Mouse (Mus musculus) ES-Bruce4 (cell line): ENCODE measurements at regions not wholly inside any gene's neighbourhood (a gene's known extent, or its start where the extent isn't known, plus 50 kb on each side); places are given as distances from the start of the nearest gene placed in this dataset.

ENCODE experiments used
- H3K27ac ChIP-seq: 2 replicates; pipeline ENCODE4 v1.5.1; 2012; ENCODE audit warnings: low read length, inconsistent platforms; ENCODE audit not compliant: insufficient read depth
- H3K27me3 ChIP-seq: 2 replicates; pipeline ENCODE4 v1.6.1; 2012; ENCODE audit warnings: mild to moderate bottlenecking, low read length, inconsistent platforms; ENCODE audit not compliant: control insufficient read depth, poor library complexity, insufficient read depth, severe bottlenecking
- H3K36me3 ChIP-seq: 2 replicates; pipeline ENCODE4 v1.6.1; 2012; ENCODE audit warnings: inconsistent platforms, mild to moderate bottlenecking, low read length, moderate library complexity; ENCODE audit not compliant: control insufficient read depth, poor library complexity, insufficient read depth, severe bottlenecking
- H3K4me1 ChIP-seq: one replicate; pipeline ENCODE4 v1.8.1; 2011; ENCODE audit warnings: low read length; ENCODE audit not compliant: control insufficient read depth, insufficient read depth
- H3K4me3 ChIP-seq: 2 replicates; pipeline ENCODE4 v1.5.1; 2011; ENCODE audit warnings: low read depth, mild to moderate bottlenecking, low read length
- H3K9ac ChIP-seq: 2 replicates; pipeline ENCODE4 v1.6.1; 2012; ENCODE audit warnings: low read depth, mild to moderate bottlenecking, inconsistent platforms; ENCODE audit not compliant: poor library complexity, severe bottlenecking
- H3K9me3 ChIP-seq: replicated peaks from 2 replicates; pipeline ENCODE4 v1.6.1; 2012; ENCODE audit warnings: mild to moderate bottlenecking, low read length, inconsistent platforms; ENCODE audit not compliant: control insufficient read depth, poor library complexity, insufficient read depth, severe bottlenecking
- CTCF ChIP-seq: IDR thresholded peaks from one replicate; pipeline ENCODE4 v1.8.1; 2011; ENCODE audit warnings: low read depth, low read length
- EP300 ChIP-seq: IDR thresholded peaks from 2 replicates; pipeline ENCODE4 v1.6.1; 2011; ENCODE audit warnings: low read depth, low read length; ENCODE audit not compliant: insufficient read depth
- POLR2A ChIP-seq: IDR thresholded peaks from one replicate; pipeline ENCODE4 v1.8.1; 2011; ENCODE audit warnings: low read length; ENCODE audit not compliant: insufficient read depth

DNA sequence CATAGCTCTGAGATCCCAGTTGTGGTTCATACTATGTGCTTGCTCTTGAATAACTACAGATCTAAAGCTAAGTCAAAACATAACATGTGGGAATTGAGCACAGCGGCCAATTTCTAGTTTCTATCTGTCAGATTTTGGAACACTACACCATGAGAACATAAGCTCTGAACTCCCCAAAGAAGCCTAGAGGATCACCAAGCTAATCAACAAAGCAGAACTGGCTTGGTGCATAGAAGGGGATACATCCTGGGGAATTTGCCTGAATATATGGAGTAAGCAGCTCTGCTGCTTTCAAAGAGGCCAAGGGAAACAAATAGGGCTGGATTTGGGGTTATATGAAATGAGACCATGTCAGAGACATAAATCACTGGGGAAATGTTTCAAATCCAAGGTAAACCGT, 105.9 kb upstream of the Igf1 start:
- Histone ChIP-seq H3K27ac (no peak overlapping the region), H3K4me1 (no peaks in the 10 kb centered on the region), H3K27me3 (no peaks in the 10 kb centered on the region; the same call in 1 of the 2 replicates), H3K9ac (no peak overlapping the region), H3K9me3 (no peaks in the 10 kb centered on the region), H3K4me3 (no peak overlapping the region), H3K36me3 (no peaks in the 10 kb centered on the region)
- no peak for TF ChIP-seq POLR2A
- TF ChIP-seq CTCF = no peak
- TF ChIP-seq EP300 = no peak

DNA sequence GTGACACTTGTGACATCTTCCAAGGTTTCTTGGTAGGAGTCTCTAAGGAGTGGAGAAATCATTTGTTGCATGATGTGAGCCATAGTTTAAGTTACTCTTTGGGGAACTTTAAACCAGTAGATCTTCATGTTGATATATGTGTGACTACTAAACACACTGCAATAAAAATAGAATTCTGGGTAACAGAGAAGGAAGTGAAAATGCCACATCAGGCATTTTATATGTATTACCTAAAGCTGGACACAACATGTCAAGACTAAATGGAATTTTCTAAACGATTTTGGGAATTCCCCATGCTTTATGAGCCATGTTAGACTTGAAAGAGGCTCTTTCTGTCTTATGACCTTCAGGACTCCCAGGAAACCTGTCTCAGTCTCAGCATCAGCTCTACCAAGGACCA, 104.6 kb upstream of the Igf1 start:
- H3K4me1 ChIP-seq = no peaks in the 10 kb centered on the region
- no peak overlapping the region for H3K27ac ChIP-seq
- no peaks in the 10 kb centered on the region; the same call in 1 of the 2 replicates for H3K27me3 ChIP-seq
- H3K4me3 ChIP-seq = no peak overlapping the region
- no peaks in the 10 kb centered on the region for H3K36me3 ChIP-seq
- no peaks in the 10 kb centered on the region for H3K9me3 ChIP-seq
- TF ChIP-seq CTCF (no peak), POLR2A (no peak), EP300 (no peak)
- H3K9ac ChIP-seq = no peak overlapping the region

DNA sequence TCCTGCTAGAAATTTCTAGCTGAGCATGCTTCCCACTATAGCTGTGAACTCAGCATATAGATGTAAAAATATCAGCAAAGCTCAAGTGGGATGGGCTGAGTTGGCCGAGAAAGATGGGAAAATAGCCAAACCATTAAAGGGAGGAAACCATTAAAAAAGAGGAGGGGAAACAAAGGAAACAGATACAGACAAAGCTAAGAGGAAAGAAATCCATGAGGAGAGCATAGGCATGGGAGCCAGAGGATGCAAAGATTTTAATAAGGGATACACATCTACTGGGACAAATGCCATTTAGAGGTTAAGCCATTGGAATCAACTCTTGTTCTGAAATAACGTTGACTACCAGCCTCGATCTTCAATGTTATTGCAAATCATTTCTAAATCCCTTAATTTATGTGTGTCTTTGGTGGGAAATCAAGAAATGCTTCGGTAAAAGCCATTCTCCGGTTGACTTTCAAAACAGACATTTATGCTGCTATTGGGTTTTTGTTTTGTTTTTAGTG, 96.5 kb upstream of the Igf1 start:
- Histone ChIP-seq H3K4me3 (no peak overlapping the region), H3K27ac (no peak overlapping the region), H3K36me3 (no peaks in the 10 kb centered on the region), H3K9me3 (no peaks in the 10 kb centered on the region), H3K4me1 (no peaks in the 10 kb centered on the region), H3K27me3 (no peaks in the 10 kb centered on the region), H3K9ac (no peak overlapping the region)
- no peak for TF ChIP-seq CTCF
- no peak for TF ChIP-seq EP300
- no peak for TF ChIP-seq POLR2A

DNA sequence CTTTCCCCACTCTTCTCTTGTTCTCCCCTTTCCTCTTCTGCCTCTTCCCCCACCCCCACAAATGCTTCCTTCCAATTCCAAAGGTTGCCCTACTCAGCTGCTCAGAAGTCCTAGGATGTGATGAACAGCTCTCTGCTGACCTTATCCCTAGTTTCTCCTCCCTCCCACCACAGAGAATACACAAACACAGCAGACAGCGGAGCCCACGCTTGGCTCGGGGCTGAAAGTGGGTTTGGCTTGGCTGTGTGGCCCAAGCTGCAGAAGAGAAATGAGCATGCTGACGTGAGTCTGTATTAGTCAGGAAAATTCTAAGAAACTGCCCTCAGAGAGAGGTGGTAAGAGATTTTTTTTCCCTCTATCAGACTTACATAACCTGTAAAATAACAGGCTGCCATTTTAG, 70.5 kb upstream of the Igf1 start:
- Histone ChIP-seq H3K36me3 (no peaks in the 10 kb centered on the region), H3K9ac (no peak overlapping the region), H3K4me3 (no peak overlapping the region), H3K27ac (no peak overlapping the region), H3K4me1 (no peaks in the 10 kb centered on the region), H3K9me3 (no peaks in the 10 kb centered on the region), H3K27me3 (no peaks in the 10 kb centered on the region; the same call in 1 of the 2 replicates)
- TF ChIP-seq CTCF (no peak), EP300 (no peak), POLR2A (no peak)

DNA sequence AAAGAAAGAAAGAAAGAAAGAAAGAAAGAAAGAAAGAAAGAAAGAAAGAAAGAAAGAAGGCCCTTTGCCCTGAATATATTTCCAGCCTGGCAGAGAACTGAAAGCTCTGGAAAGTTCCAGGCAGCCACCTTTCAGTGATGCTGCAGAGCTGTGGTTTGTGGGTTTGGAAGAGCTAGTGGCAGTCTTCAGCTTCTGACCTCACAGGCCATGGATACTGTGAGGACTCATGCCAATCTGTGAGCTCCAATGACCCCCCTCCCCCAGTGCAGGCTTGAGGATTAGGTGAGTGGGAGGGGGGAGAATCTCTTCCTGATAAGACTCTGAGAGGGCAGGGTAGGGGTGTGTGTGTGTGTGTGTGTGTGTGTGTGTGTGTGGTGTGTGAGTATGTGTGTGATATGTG, 65.7 kb upstream of the Igf1 start:
- no peak overlapping the region for H3K4me3 ChIP-seq
- TF ChIP-seq CTCF (no peak), EP300 (no peak), POLR2A (no peak)
- no peaks in the 10 kb centered on the region; the same call in 1 of the 2 replicates for H3K27me3 ChIP-seq
- H3K9ac ChIP-seq = no peak overlapping the region
- no peaks in the 10 kb centered on the region for H3K36me3 ChIP-seq
- no peaks in the 10 kb centered on the region for H3K9me3 ChIP-seq
- H3K27ac ChIP-seq = no peak overlapping the region
- no peaks in the 10 kb centered on the region for H3K4me1 ChIP-seq

DNA sequence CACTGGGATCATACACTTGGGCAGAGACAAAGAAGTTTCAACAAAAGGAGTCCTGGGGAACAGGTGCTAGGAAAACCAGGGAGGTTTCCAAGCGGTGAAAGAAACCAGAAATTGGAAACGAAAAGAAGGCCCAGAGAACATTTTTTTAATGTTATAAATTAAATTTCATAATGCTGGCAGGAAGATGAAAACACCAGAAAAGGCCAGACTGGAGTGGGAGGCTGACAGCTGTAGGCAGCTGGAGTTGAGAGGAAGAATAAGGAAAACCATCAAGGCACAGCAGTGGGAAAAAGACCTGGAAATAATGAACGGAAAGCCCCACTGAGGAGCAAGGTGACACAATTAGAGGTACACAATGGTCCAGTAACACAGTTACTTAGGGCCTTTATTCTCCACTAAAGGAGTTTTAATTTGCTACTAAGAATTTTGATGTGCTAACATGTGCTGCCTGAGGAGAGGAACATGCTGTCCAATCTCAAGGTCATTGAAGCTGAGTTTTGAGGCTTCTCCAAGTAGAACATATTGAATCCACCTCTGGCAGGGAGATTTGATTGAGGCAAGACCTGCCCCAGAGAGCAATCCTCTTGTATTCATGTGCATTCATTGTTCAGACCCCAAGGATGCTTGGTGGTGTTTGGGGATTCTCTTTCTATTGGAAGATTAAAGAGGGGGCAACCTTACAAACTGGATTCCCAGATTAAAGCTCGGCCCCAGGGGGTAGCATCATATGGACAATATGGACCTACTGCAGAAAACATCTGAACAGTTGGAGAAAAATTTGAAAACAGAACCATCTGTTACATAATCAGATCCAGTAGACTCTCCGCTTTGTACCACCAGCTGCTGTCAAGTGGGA, 53.9 kb upstream of the Igf1 start:
- TF ChIP-seq POLR2A = no peak
- no peak for TF ChIP-seq EP300
- TF ChIP-seq CTCF = no peak
- Histone ChIP-seq H3K4me1 (no peaks in the 10 kb centered on the region), H3K36me3 (no peaks in the 10 kb centered on the region), H3K27ac (no peak overlapping the region), H3K27me3 (no peaks in the 10 kb centered on the region), H3K9ac (no peak overlapping the region), H3K9me3 (no peaks in the 10 kb centered on the region), H3K4me3 (no peak overlapping the region)
